Mouse (Mus musculus): ENCODE results near the gene Ctnnbl1.

- TF ChIP-seq POLR2A (IDR thresholded peaks at IDR 0.05; ENCODE audit: borderline replicate concordance, extremely low read depth, insufficient read depth, insufficient read length, poor library complexity, severe bottlenecking) = no peak
- peak; percentile 8; the same call in 1 of the 2 replicates for TF ChIP-seq CTCF (IDR thresholded peaks at IDR 0.05; ENCODE audit: borderline replicate concordance, extremely low read depth, insufficient read depth, insufficient read length)
These were observed 8.5 kb downstream of the Ctnnbl1 start for GRCm38 (mm10) chr2:157745735-157746134.
